Comparison of ENCODE assay signal across 22 mouse cellular contexts in genomic region chr12:102301585-102301984, GRCm38 (mm10). TPM values are rescaled to one million over a fixed set of nuclear protein-coding genes. Genes with fewer than 3 reads are reported as not detected.
A peak's percentile ranks its signal among the peaks of the same experiment; 100 is the strongest.
DNase-seq lines count a peak whose midpoint lies in the region; ATAC-seq and TF ChIP-seq lines count a peak whose summit lies in the region.
"Had no signal": no experiment of that assay in that cellular context is flagged by ENCODE, and none has a peak within 500 bp of the region (broad histone marks: within the 10 kb centered on the region; RNA-seq: fewer than 3 reads in every experiment).

No protein-coding gene starts in this region.

- no peaks in the 10 kb centered on the region for H3K36me3 ChIP-seq in lung, postnatal 0 days (ENCODE audit: insufficient read depth, low read length)
- H3K36me3 ChIP-seq in midbrain, embryonic 15.5 days (replicated peaks) = no peaks in the 10 kb centered on the region
- H3K36me3 ChIP-seq: embryonic facial prominence, embryonic 13.5 days; forebrain, embryonic 10.5 days; forebrain, embryonic 15.5 days; hindbrain, embryonic 15.5 days; intestine, embryonic 15.5 days; liver, embryonic 15.5 days; midbrain, embryonic 13.5 days had no signal

- ATAC-seq in lung, postnatal 0 days = no peak
- ATAC-seq in midbrain, embryonic 15.5 days (replicated peaks) = no peak
- ATAC-seq: forebrain, embryonic 15.5 days; intestine, embryonic 15.5 days; midbrain, embryonic 13.5 days; Patski had no signal

- H3K9me3 ChIP-seq in lung, postnatal 0 days (ENCODE audit: low read length) = no peaks in the 10 kb centered on the region
- H3K9me3 ChIP-seq in midbrain, embryonic 15.5 days = no peaks in the 10 kb centered on the region
- H3K9me3 ChIP-seq: embryonic facial prominence, embryonic 13.5 days; forebrain, embryonic 10.5 days; forebrain, embryonic 15.5 days; hindbrain, embryonic 15.5 days; intestine, embryonic 15.5 days; liver, embryonic 15.5 days; midbrain, embryonic 13.5 days had no signal

- no peak overlapping the region for H3K4me2 ChIP-seq in lung, postnatal 0 days (replicated peaks; ENCODE audit: low read depth, low read length)
- no peak overlapping the region for H3K4me2 ChIP-seq in midbrain, embryonic 15.5 days
- H3K4me2 ChIP-seq: embryonic facial prominence, embryonic 13.5 days; forebrain, embryonic 15.5 days; hindbrain, embryonic 15.5 days; intestine, embryonic 15.5 days; liver, embryonic 15.5 days; midbrain, embryonic 13.5 days had no signal

- peaks cover 30% of the 10 kb centered on the region; the same call in 1 of the 2 replicates for H3K4me1 ChIP-seq in lung, postnatal 0 days (ENCODE audit: insufficient read depth, low read depth, low read length)
- H3K4me1 ChIP-seq in bone marrow, adult 2 months (ENCODE audit: control insufficient read depth, insufficient read depth, low read length) = peaks cover 21% of the 10 kb centered on the region
- H3K4me1 ChIP-seq in midbrain, embryonic 15.5 days = no peaks in the 10 kb centered on the region

- H3K9ac ChIP-seq in lung, postnatal 0 days (replicated peaks; ENCODE audit: low read depth) = no peak overlapping the region
- no peak overlapping the region for H3K9ac ChIP-seq in midbrain, embryonic 15.5 days
- H3K9ac ChIP-seq: embryonic facial prominence, embryonic 13.5 days; forebrain, embryonic 15.5 days; hindbrain, embryonic 15.5 days; intestine, embryonic 15.5 days; liver, embryonic 15.5 days; midbrain, embryonic 13.5 days had no signal

- intact Hi-C loops in heart, postnatal 25 days (cut with DNase I) = no loop called here

- TF ChIP-seq EP300 in lung, postnatal 0 days (IDR thresholded peaks at IDR 0.05) = no peak

- 45% methylated on average over 1 of the region's 1 CpGs for WGBS in lung, postnatal 0 days
- 11% methylated on average over 1 of the region's 1 CpGs for WGBS in bone marrow, adult 2 months
- 88% methylated on average over 1 of the region's 1 CpGs for WGBS in midbrain, embryonic 15.5 days

- H3K27ac ChIP-seq in lung, postnatal 0 days (ENCODE audit: low read length) = peak overlapping the region; percentile 82
- H3K27ac ChIP-seq in bone marrow, adult 2 months (ENCODE audit: control insufficient read depth, insufficient read depth, low read depth, low read length, poor library complexity) = peak overlapping the region; percentile 80; the same call in 1 of the 2 replicates
- no peak overlapping the region for H3K27ac ChIP-seq in midbrain, embryonic 15.5 days
- H3K27ac ChIP-seq: embryonic facial prominence, embryonic 13.5 days; forebrain, embryonic 10.5 days; forebrain, embryonic 15.5 days; hindbrain, embryonic 15.5 days; liver, embryonic 15.5 days; midbrain, embryonic 13.5 days had no signal

- no peak for TF ChIP-seq CTCF in lung, postnatal 0 days (IDR thresholded peaks at IDR 0.05)
- no peak for TF ChIP-seq CTCF in bone marrow, adult 2 months (IDR thresholded peaks at IDR 0.05; ENCODE audit: control insufficient read depth, insufficient read depth, low read length)

- DNase-seq in heart, adult 11 months = peak; percentile 85
- no peak for DNase-seq in heart, postnatal 25 days (ENCODE audit: low spot score)
- peak; percentile 41 for DNase-seq in kidney, postnatal 14 days
- DNase-seq in kidney, postnatal 36 days = no peak
- no peak for DNase-seq in lung, postnatal 0 days (ENCODE audit: low spot score)
- DNase-seq in lung, postnatal 4 days = no peak
- DNase-seq: adrenal gland, postnatal 10 days; cerebellum, adult 18-20 months; cerebellum, postnatal 10 days; lung, postnatal 14 days; thymus, adult 2 months; thymus, postnatal 36 days had no signal

- H3K4me3 ChIP-seq in lung, postnatal 0 days (ENCODE audit: low read depth, low read length) = no peak overlapping the region
- no peak overlapping the region for H3K4me3 ChIP-seq in bone marrow, adult 2 months (replicated peaks; ENCODE audit: control insufficient read depth, low read depth, low read length)
- H3K4me3 ChIP-seq in midbrain, embryonic 15.5 days = no peak overlapping the region
- H3K4me3 ChIP-seq: embryonic facial prominence, embryonic 13.5 days; forebrain, embryonic 10.5 days; forebrain, embryonic 15.5 days; hindbrain, embryonic 15.5 days; intestine, embryonic 15.5 days; liver, embryonic 15.5 days; midbrain, embryonic 13.5 days had no signal

- no peak for TF ChIP-seq POLR2A in bone marrow, adult 2 months (IDR thresholded peaks at IDR 0.05; ENCODE audit: borderline replicate concordance, control insufficient read depth, low read depth, low read length)

- no peaks in the 10 kb centered on the region for H3K27me3 ChIP-seq in lung, postnatal 0 days (replicated peaks; ENCODE audit: insufficient read depth, low read length)
- H3K27me3 ChIP-seq in midbrain, embryonic 15.5 days (replicated peaks) = no peaks in the 10 kb centered on the region
- H3K27me3 ChIP-seq: embryonic facial prominence, embryonic 13.5 days; forebrain, embryonic 15.5 days; hindbrain, embryonic 15.5 days; intestine, embryonic 15.5 days; liver, embryonic 15.5 days; midbrain, embryonic 13.5 days; Patski had no signal

RNA-seq across cellular contexts. Expression of gene Rin3, which starts 18.7 kb away (rescaled TPM):
- 10 to 100 TPM; 14.0 to 17.5 TPM for total RNA-seq in heart, postnatal 25 days (2021)
- polyA plus RNA-seq in lung, postnatal 0 days (2015; fragmentation: Nextera tagmentation; extraction: Ambion mirVana) = 17.7 and 19.3 TPM in 2 replicates
- 35.3 and 102 TPM in 2 replicates for polyA plus RNA-seq in bone marrow, adult 2 months (2011; ENCODE audit: insufficient read depth, insufficient read length, low replicate concordance, missing spikeins)
- 2.4 and 2.8 TPM in 2 replicates for polyA plus RNA-seq in midbrain, embryonic 15.5 days (2015; fragmentation: Nextera tagmentation; extraction: Ambion mirVana)

Comparison
In these comparisons a context has a peak if more than half of its experiments do, and no peak if none do; other contexts are left out.
1. DNase-seq: peak in heart, adult 11 months (single experiment) and kidney, postnatal 14 days (single experiment); none in heart, postnatal 25 days (single experiment), kidney, postnatal 36 days (0 of 2), lung, postnatal 0 days (single experiment) and lung, postnatal 4 days (0 of 2).